Mouse (Mus musculus): ENCODE data around the gene Kbtbd13. TPM values are rescaled to one million over a fixed set of nuclear protein-coding genes. Genes with fewer than 3 reads are reported as not detected.
"Not testable (repeated sequence)": the region's sequence is repeated elsewhere in the genome, so short reads cannot be mapped to it uniquely, and the experiment has no call there.

The Kbtbd13 gene
- polyA plus RNA-seq, 2 experiments from 2014 or later = not detected

DNA sequence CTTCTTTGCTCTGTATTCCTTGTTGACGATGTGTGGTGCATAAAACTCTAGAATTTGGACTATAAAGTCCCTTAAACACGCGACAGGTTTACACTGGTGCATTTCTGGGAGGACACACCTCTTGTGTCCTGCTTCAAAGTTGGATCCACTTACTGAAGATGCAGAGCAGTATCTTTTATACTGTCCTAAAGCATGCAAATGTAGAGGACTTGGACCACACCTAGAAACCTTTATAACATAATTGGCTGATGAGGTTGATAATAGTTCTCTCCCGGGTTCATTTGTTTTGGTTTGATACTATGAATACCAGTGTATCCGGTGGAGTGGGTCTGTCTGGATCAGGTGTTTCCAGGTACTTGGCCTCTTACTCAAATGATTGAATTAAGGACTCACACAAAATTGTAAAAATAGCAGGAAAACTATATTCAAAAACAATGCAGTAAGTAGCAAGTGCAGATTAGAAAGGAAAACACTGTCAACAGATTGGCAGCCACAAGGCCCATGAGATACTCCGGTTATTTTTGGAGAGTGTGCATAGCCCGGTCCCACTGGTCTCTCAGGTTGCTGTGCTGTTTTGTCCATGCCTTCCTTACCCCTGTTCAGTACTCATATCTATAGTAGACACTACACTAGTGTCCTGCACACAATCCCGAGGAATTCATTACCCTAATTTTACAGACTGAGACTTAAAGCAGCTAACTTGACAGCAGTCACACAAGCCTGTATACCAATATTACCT, 44.2 kb downstream of the Kbtbd13 start:
- no peak for ATAC-seq

DNA sequence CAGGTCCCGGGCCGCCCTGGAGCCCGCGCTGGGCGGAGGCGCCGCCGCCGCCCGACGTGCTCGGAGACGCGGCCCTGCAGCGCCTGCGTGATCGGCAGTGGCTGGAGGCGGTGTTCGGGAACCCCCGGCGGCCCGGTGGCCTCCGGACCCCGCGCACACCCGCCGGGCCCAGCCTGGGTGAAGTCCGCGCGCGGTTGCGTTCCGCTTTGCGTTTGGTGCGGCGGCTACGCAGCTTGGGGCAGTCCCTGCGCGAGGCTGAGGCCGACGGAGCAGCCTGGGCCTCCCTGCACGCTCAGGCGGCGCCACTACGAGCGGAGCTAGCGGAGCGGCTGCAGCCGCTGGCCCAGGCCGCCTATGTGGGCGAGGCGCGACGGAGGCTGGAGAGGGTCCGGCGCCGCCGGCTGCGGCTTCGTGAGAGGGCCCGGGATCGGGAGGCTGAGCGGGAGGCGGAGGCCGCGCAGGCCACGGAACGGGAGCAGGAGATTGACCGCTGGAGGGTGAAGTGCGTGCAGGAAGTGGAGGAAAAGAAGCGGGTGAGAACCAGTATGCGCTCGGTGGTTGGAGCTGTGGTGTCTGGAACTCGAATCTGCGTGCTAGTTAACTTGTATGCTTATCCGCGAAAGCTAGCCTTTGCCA, 44.9 kb downstream of the Kbtbd13 start:
- ATAC-seq = peak; percentile 68

DNA sequence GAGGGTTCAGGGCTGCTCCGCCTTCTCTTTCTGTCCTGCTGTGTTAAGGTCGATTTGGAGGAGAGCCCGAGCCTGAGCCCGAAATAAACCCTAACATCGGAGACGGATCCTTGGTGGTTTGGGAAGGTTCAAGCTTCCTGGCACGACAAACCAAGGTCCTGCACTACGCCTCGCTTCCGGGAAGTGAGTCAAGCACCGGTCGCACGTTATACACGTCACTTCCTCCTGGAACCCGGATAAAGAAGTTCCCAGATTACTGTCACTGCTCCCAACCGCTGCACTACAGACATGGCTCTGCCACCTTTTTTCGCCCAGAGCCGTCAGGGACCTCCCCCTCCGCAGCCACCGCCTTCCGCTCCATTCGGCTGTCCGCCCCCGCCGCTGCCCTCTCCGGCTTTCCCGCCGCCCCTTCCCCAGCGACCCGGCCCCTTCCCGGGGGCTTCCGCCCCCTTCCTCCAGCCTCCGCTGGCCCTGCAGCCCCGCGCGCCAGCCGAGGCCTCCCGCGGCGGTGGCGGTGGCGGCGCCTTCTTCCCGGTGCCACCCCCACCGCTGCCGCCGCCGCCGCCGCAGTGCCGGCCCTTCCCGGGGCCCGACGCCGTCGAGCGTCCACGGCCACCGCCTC, 45.5 kb downstream of the Kbtbd13 start, which contains the start of gene Pdcd7:
Gene Pdcd7, plus strand, starts transcription at position 251 of the 622 bp plus-strand sequence.
- peak; percentile 83 for ATAC-seq

DNA sequence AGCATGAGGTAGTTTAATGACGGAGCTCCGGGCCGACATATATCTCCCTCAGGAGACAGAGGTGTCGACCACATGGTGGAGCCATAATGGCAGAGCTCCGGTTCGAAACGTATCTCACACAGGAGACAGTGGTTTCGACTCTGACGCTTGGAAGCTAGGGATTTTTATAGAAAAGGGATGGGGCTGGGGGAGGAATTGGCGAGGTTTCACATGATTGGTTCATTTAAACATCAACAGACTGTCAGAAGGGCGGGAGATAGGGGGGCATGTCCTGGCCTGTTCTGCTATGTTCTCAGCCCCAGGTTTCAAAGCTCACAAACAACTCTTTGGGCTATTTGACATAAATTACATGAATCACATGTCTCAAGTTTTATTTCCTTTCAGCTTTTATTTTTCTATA, 46.0 kb downstream of the Kbtbd13 start:
- ATAC-seq = not testable (repeated sequence)

DNA sequence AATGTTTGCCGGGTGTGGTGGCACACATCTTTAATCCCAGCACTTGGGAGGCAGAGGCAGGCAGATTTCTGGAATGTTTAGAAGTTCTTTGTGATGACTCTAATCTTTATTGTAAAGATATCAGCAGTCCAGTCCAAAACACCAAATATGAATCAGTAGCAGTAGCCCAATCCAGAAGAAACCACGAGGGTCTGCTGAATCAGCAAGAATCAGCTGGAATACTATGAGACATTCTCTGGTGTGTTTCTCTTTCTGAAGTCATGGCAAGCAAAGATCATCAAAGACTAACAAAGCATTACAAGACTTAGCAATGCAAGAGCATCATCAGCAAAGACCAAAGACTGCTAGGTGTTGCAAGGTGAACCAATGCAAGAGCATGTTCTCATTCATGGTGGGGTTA, 51.0 kb downstream of the Kbtbd13 start:
- ATAC-seq = no peak

DNA sequence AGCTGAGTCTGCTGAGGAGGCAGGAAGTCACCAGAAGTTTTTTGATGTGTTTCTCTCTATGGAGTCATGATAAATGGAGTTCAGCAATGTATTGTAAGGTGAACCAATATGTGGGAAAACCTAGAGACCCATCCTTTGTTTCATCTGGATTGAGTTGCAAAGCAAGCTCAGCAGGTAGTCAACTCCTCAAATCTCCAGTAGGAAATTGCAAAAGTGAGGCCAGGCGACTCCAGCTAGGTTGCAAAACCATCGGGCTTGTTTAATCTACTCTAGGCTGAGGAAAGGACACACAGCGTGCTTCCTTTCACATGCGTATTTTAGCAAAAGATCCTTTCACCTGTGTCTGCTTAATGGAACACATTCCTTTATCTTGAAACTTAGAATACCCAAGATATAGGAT, 52.3 kb downstream of the Kbtbd13 start:
- no peak for ATAC-seq

Other genes with a start within 250 kb of the Kbtbd13 start
- 1 to 10 TPM; 6.4 to 7.5 TPM for gene Parp16, start 196.3 kb downstream of the Kbtbd13 start, polyA plus RNA-seq (2017; shearing (Covaris generic))
- not detected for gene Cilp, start 126.5 kb downstream of the Kbtbd13 start, polyA plus RNA-seq (2017; shearing (Covaris generic))
- 10 to 100 TPM; 35.2 to 36.3 TPM for gene Clpx, start 97.4 kb downstream of the Kbtbd13 start, polyA plus RNA-seq (2017; shearing (Covaris generic))
- gene Pdcd7, start 45.5 kb downstream of the Kbtbd13 start, polyA plus RNA-seq (2017; shearing (Covaris generic)) = 1 to 10 TPM; 4.5 to 7.7 TPM
- gene Ubap1l, start 30.6 kb downstream of the Kbtbd13 start, polyA plus RNA-seq (2017; shearing (Covaris generic)) = not detected
- gene Rasl12, start 6.9 kb upstream of the Kbtbd13 start, polyA plus RNA-seq (2017; shearing (Covaris generic)) = not detected
- gene Slc51b, start 31.3 kb upstream of the Kbtbd13 start, polyA plus RNA-seq (2017; shearing (Covaris generic)) = not detected
- gene Mtfmt, start 44.1 kb upstream of the Kbtbd13 start, polyA plus RNA-seq (2017; shearing (Covaris generic)) = 10 to 100 TPM; 29.3 to 31.7 TPM
- 10 to 100 TPM; 76.6 to 78.9 TPM for gene Spg21, start 69.3 kb upstream of the Kbtbd13 start, polyA plus RNA-seq (2017; shearing (Covaris generic))
- under 1 TPM in 1 of 2 experiments, not detected in 1; 0.35 TPM for gene Ankdd1a, start 128.5 kb upstream of the Kbtbd13 start, polyA plus RNA-seq (2017; shearing (Covaris generic))
- 10 to 100 TPM; 53.6 to 81.0 TPM for gene Plekho2, start 188.4 kb upstream of the Kbtbd13 start, polyA plus RNA-seq (2017; shearing (Covaris generic))
- 1 to 10 TPM in 1 of 2 experiments, under 1 TPM in 1; 0.73 to 1.1 TPM for gene Pif1, start 195.5 kb upstream of the Kbtbd13 start, polyA plus RNA-seq (2017; shearing (Covaris generic))
- 1 to 10 TPM in 1 of 2 experiments, under 1 TPM in 1; 0.23 to 3.0 TPM for gene Rbpms2, start 238.0 kb upstream of the Kbtbd13 start, polyA plus RNA-seq (2017; shearing (Covaris generic))

Measured in CD4-positive, CD25-positive, alpha-beta regulatory T cell, adult 4 months (primary cell).